Mouse (Mus musculus): ENCODE measurements around the gene Inpp5b.
"Not testable (repeated sequence)": the region's sequence is repeated elsewhere in the genome, so short reads cannot be mapped to it uniquely, and the experiment has no call there.

Gene Inpp5b

DNA sequence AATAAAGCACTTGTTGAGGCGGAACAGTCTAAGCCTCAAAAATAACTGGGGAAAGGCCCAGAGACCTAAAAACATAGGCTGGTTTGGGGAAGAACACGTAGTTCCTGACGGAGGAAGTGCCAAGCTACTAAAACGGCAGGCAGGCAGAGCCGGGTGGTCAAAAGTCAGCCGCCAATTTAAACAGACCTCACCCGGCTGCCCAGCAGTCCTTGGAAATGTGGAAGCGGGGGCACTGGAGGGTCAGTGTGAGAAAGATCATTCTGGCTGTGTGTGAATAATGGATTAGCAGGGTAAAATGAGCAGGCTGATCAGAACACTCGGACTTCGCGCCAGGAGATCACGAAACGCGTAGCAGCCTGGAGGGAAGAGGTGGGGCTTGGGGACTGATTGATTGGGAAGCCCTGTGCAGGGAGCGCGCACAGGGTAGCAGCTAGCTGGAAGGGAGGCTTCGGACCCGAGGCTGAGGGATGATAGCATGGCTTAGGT lies 31.6 kb upstream of the Inpp5b start:
- DNase-seq (ENCODE audit: low spot score), result no peak

- no peak for DNase-seq (ENCODE audit: low spot score)
Measured at GRCm38 (mm10) chr4:124710776-124711291, 30.8 kb upstream of the Inpp5b start.

DNA sequence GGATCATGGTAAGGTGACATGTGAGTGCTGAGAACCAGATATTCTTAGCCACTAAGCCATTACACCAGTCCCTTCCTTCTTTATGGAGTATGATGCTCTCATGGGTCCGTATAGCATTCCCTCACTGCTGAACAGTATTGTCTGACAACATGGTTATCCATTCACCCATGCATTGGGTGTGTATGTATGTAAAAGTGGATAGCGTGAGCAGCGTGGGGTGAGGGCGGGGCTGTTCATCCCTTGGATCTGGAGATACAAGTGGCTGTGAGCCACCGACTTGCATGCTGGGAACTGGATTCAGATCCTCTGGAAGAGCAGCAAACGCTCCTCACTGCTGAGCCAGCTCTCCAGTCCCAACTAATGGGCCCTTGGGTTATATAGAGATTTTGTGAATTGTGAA lies 29.0 kb upstream of the Inpp5b start:
- DNase-seq (ENCODE audit: low spot score), result no peak

GRCm38 (mm10) chr4:124713850-124714249 lies 27.8 kb upstream of the Inpp5b start:
- DNase-seq (ENCODE audit: low spot score), result not testable (repeated sequence)

GRCm38 (mm10) chr4:124714545-124715481 lies 26.8 kb upstream of the Inpp5b start, which contains the start of gene Sf3a3:
Gene Sf3a3 (plus strand): TSS chr4:124714776.
- peak; percentile 94 for DNase-seq (ENCODE audit: low spot score)

DNA sequence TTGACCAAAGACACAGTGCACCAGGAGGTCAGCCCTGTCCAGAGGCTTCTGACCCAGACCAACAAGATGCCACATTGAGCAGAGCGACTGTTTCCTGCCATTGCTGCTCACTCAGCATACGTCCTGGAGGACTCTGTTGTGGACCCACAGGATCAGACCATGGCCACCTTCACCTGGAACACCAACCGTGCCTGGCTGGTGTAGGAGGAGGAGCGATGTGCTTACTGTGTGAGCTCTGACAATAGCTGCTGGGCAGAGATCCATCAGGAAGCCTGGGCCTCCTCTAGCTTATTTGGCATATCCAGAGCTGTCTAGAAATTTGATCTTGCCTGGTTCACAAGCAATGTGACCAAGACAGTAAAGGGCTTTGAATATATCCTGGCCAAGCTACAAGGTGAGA lies 22.5 kb upstream of the Inpp5b start:
- DNase-seq (ENCODE audit: low spot score), result no peak

- DNase-seq (ENCODE audit: low spot score), result no peak
Measured at GRCm38 (mm10) chr4:124726121-124726520, 15.5 kb upstream of the Inpp5b start.

DNA sequence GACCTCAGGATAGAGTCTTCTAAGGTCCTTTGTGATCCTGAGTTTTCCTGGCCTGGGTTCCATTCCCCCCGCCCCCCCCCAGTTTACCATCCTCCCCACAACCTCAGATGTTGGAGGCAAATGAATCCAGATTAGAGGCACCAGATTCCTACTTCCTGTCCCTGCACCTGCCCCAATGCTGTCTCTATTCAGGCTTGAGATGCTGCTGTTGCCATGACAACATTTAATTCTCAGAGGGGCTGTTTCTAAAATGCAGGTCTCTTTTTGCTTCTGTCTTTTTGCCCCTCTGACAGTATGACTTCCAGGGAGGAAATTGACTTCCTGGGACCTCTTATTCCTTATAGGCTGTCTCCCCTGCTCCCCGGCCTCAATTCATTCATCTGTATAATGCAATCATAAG lies 4.7 kb upstream of the Inpp5b start:
- no peak for DNase-seq (ENCODE audit: low spot score)

- DNase-seq (ENCODE audit: low spot score), result no peak
Measured at GRCm38 (mm10) chr4:124737486-124737885, 4.2 kb upstream of the Inpp5b start.

- no peak for DNase-seq (ENCODE audit: low spot score)
Measured at GRCm38 (mm10) chr4:124738013-124738412, 3.6 kb upstream of the Inpp5b start.

GRCm38 (mm10) chr4:124738783-124739182 lies 2.9 kb upstream of the Inpp5b start:
- no peak for DNase-seq (ENCODE audit: low spot score)

GRCm38 (mm10) chr4:124742839-124743238 lies 1.2 kb downstream of the Inpp5b start:
- DNase-seq (ENCODE audit: low spot score), result no peak

- no peak for DNase-seq (ENCODE audit: low spot score)
Measured at GRCm38 (mm10) chr4:124746577-124746976, 4.9 kb downstream of the Inpp5b start.

DNA sequence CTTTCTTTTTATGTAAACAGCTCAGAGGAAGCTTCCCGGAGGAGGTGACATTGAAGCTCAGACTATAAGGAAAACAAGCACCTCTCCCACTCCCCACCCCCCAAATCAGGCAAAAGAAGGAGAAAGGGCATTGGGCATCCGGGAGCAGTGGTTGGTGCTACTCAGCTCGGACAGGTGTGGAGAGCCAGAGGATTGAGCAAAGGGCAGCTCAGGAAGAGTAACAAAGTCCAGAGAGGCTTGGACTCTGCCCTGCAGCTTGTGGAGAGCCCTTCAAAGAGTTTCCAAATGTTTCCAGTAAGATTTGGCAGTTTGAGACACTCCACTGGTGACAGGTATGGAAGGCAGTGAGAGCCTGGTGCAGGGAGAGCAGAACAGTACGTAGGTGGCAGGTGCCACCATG lies 6.2 kb downstream of the Inpp5b start:
- no peak for DNase-seq (ENCODE audit: low spot score)

DNA sequence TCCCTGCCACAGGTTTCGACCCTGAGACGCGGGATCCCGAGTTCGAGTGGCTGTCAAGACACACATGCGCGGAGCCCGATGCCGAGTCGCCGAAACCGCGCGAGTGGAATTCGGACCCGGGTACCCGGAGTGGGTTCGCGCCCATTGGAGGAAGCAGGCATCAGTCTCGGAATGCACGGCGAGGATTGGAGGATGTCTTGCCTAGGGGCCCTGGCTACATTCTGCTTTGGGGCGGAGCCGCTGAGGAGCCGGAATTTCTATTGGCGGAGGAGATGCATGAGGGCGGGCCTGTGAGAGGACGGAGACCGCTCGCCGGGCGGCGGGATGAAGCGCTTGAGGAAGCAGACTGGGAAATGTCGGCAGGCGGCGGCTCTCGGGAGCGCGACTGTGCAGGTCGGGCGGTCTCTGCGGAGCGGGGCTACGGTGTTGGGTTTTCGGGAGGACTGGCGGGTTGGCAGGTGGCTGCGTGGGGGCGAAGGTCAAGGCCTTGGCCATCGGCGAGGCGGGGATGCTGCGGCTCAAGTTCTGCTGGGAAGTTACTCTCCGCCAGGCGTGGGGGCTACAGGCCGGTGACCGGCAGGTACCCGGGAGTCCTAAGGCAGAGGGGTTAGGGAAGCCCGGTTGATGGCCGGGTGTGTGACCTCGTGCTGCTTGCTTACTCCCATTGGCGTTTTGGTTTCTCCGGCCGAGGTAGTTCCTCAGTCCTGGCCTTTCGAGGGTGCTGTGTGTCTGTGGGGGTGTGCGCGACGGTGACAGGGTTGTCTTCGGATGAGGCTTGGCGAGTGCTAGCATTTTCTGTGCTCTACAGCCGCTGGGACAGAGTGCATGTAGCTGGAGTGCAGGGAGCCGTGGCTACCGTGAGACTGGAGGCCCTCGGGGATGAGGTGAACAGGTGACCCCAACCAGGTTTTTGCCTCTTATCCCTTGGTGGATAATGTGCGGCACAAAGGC lies 9.9 kb downstream of the Inpp5b start:
- DNase-seq (ENCODE audit: low spot score), result peak; percentile 97

DNA sequence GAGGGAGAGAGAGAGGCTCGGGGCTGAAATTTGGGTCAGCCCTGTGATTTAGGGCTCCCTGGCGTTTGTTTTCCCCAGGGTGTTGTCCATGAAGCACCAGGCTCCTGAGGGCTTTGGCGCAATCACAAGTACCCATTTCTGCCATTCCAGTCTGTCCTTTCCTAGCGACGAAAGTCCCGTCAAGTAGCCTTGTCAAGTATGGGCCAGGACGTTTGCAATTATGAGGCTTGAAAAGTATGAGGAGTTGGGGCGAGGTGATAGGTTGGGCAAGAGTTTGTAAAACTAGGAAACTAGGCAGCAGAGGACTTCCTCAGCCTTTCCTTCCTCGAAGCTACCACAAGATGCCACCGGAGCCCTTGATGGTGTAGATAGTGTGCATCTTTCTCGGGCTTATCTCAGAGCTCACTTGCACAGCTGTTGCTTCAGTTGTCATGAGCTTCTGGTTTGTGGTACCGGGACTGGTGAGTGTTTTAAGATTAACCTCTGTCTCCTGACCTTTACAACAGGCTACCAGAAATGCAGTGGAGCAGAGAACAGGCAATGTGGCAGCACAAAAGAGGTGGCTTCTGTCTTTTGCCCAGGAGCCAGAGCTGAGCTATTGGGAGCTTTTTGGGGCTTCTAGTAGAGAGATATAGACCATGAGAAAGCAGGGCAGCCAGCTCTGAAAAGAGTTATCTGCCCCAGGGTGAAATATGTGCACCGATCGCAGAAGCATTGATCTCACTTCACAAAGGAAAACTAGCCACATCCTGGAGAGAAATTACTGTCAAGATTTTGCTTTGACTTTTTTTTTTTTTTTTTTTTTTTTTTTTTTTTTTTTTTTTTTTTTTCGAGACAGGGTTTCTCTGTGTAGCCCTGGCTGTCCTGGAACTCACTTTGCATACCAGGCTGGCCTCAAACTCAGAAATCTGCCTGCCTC lies 10.9 kb downstream of the Inpp5b start:
- no peak for DNase-seq (ENCODE audit: low spot score)

GRCm38 (mm10) chr4:124755526-124755925 lies 13.9 kb downstream of the Inpp5b start:
- DNase-seq (ENCODE audit: low spot score), result no peak

GRCm38 (mm10) chr4:124759305-124759811 lies 17.7 kb downstream of the Inpp5b start:
- DNase-seq (ENCODE audit: low spot score), result no peak

DNA sequence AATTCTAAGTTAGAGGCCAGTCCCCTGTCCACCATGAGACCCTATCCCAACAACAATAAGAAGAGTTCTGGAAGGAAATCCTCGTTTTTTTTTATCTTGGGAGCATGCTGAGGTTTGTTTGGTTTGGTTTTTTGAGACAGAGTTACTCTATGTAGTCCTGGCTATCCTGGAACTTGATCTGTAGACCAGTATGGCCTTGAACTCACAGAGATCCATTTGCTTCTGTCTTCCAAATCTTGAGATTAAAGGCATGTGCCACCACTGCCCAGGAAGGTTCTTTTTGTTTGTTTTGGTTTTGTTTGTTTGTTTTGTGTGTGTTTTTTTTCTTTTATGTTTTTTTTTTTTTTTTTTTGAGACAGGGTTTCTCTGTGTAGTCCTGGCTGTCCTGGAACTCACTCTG lies 19.6 kb downstream of the Inpp5b start:
- no peak for DNase-seq (ENCODE audit: low spot score)

GRCm38 (mm10) chr4:124762858-124763452 lies 21.3 kb downstream of the Inpp5b start:
- no peak for DNase-seq (ENCODE audit: low spot score)

Measured in ovary, postnatal 14 days (tissue).